Mouse (Mus musculus) forebrain, embryonic 10.5 days (tissue): ENCODE measurements around the gene Pigu. TPM values are rescaled to one million over a fixed set of nuclear protein-coding genes. Genes with fewer than 3 reads are reported as not detected.

Experiments used
- DNase-seq: peaks from one replicate; pipeline ENCODE4 v3.0.0-alpha.2; 2017; ENCODE audit warnings: low spot score; ENCODE audit errors: extremely low spot score
- H3K27ac ChIP-seq: fragments of 300-500 bp; sonication (generic); 2 replicates; pipeline ENCODE4 v1.5.1; 2016; ENCODE audit warnings: mild to moderate bottlenecking
- H3K27me3 ChIP-seq: fragments of 300-500 bp; sonication (generic); 2 replicates; pipeline ENCODE4 v1.6.1; 2016; ENCODE audit warnings: mild to moderate bottlenecking; ENCODE audit not compliant: poor library complexity, severe bottlenecking
- H3K36me3 ChIP-seq: fragments of 300-500 bp; sonication (generic); replicated peaks from 2 replicates; pipeline ENCODE4 v1.6.1; 2016; ENCODE audit warnings: mild to moderate bottlenecking, moderate library complexity
- H3K4me1 ChIP-seq: fragments of 300-500 bp; sonication (generic); 2 replicates; pipeline ENCODE4 v1.6.1; 2016
- H3K4me3 ChIP-seq: fragments of 300-500 bp; sonication (generic); 2 replicates; pipeline ENCODE4 v1.5.1; 2016; ENCODE audit warnings: mild to moderate bottlenecking, moderate library complexity
- H3K9me3 ChIP-seq: fragments of 300-500 bp; sonication (generic); 2 replicates; pipeline ENCODE4 v1.6.1; 2016; ENCODE audit warnings: mild to moderate bottlenecking, moderate library complexity
- WGBS: fragments of 180-500 bp; shearing (Covaris S2); methylation state at CpG from one replicate; pipeline ENCODE4 v1.1.7; 2016; 5-methylcytosine and 5-hydroxymethylcytosine counted together
- polyA plus RNA-seq: library from polyadenylated mRNA; unstranded; fragments of >200 nt; fragmentation: Nextera tagmentation; extraction: Ambion mirVana; gene quantifications from 2 replicates; pipeline ENCODE4 v1.2.1, GENCODE M21; 2016

Gene Pigu
- polyA plus RNA-seq, 1 experiment from 2014 or later: 52.6 TPM

DNA sequence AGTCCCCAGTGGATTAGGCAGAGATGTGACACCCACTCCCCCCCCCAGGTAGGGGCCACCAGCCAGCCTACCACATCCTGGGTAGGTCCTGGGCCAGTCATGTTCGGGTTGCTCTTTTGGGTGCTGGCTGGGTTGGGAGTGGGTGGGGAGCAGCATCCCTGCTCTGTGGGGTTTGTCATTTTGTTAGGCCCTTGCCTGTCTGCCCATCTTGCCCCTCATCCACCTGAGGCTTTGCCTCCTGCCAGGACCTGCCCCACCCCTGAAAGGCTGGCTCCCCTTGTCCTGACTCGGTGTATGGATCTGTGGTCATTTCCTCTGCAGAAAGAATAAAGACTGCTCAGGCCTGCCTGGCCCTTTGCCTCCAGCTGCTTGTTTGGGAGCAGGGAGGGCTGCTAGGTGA, 79.5 kb downstream of the Pigu start:
- DNase-seq: no peak
- Histone ChIP-seq H3K4me1 (peaks cover 22% of the 10 kb centered on the region), H3K9me3 (no peaks in the 10 kb centered on the region), H3K27ac (no peak overlapping the region; the same call in 1 of the 2 replicates), H3K4me3 (peak overlapping the region; percentile 73; the same call in 1 of the 2 replicates), H3K27me3 (peaks cover 9% of the 10 kb centered on the region; the same call in 1 of the 2 replicates), H3K36me3 (peaks cover 31% of the 10 kb centered on the region)
- 98% methylated on average over 2 of the region's 2 CpGs for WGBS

DNA sequence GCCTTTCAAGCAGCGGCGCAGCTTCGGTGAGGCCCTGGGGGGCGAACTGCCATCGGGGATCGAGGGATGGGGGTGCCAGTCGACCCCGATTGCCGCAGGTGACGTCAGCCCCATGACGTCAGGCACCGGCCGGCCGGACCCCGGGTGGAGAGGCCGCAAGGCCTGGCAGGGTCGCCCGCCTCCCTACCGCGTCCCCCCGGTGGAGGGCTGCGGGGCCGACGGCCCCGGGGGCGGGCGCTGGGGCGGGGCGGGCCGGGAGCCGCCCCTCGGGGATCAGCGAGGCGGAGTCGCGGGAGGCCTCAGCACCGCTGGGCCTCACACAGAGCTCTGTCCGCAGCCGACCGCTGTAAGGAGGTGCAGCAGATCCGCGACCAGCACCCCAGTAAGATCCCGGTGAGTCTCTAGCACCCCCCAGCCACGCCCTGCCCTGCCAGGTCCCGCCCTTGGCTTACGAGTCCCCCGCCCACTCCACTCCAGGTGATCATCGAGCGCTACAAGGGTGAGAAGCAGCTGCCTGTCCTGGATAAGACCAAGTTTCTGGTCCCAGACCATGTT, 80.5 kb downstream of the Pigu start:
- DNase-seq: peak; percentile 57
- Histone ChIP-seq H3K4me1 (peaks cover 22% of the 10 kb centered on the region), H3K36me3 (peaks cover 25% of the 10 kb centered on the region), H3K4me3 (peak overlapping the region; percentile 73), H3K27me3 (peaks cover 9% of the 10 kb centered on the region; the same call in 1 of the 2 replicates), H3K27ac (peak overlapping the region; percentile 90), H3K9me3 (no peaks in the 10 kb centered on the region)
- under 1% methylated on average over 49 of the region's 49 CpGs for whole genome bisulfite sequencing

DNA sequence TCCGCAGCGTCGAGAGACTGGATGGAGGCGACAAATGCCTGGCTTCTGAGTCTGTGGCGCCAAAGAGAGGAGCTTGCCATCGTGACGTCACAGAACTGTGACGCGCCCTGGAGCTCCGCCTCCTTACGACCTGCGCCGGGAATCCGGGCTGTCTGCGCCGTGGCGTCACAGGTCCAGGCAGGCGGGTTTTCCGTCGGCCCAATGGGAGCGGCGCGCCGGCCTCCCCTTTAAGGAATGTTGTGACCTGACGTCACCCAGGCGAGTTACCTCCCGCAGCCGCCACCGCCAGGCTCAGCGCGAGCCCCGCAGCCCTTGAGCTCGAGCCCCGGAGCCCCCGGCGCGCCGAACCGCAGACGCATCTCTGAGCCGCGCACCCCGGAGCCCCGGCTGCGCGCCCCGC, 81.0 kb downstream of the Pigu start, which contains the start of gene Map1lc3a:
TSS of gene Map1lc3a (plus strand) at position 103 of the 400 bp plus-strand sequence.
- peak; percentile 93 for DNase-seq
- H3K27me3 ChIP-seq: peaks cover 9% of the 10 kb centered on the region; the same call in 1 of the 2 replicates
- H3K27ac ChIP-seq: peak within 1 kb of the TSS; percentile 90
- H3K4me1 ChIP-seq: peaks cover 22% of the 10 kb centered on the region
- 1% methylated on average over 47 of the region's 47 CpGs for WGBS
- H3K9me3 ChIP-seq: no peaks in the 10 kb centered on the region
- H3K4me3 ChIP-seq: peak within 1 kb of the TSS; percentile 73
- H3K36me3 ChIP-seq: peaks cover 25% of the 10 kb centered on the region

DNA sequence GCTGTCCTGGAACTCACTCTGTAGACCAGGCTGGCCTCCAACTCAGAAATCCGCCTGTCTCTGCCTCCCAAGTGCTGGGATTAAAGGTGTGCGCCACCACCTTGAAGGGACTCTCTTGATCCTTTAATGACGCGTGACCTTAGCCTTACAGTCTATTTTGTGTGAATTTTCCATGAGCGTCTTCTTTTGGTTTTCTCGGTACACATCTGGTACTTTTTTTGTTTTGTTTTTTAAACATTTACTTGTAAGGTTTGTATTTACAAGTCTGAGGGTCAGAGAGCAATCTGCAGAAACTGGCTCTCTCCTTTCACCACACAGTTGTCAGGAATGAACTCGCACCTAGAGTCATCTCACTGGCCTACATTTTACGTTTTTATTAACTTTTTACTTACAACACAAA, 83.6 kb downstream of the Pigu start:
- H3K4me1 ChIP-seq: peaks cover 22% of the 10 kb centered on the region
- H3K36me3 ChIP-seq: peaks cover 11% of the 10 kb centered on the region
- H3K9me3 ChIP-seq: no peaks in the 10 kb centered on the region
- H3K4me3 ChIP-seq: no peak overlapping the region
- DNase-seq: no peak
- H3K27me3 ChIP-seq: peaks cover 9% of the 10 kb centered on the region; the same call in 1 of the 2 replicates
- no peak overlapping the region for H3K27ac ChIP-seq
- 92% methylated on average over 8 of the region's 8 CpGs for WGBS

DNA sequence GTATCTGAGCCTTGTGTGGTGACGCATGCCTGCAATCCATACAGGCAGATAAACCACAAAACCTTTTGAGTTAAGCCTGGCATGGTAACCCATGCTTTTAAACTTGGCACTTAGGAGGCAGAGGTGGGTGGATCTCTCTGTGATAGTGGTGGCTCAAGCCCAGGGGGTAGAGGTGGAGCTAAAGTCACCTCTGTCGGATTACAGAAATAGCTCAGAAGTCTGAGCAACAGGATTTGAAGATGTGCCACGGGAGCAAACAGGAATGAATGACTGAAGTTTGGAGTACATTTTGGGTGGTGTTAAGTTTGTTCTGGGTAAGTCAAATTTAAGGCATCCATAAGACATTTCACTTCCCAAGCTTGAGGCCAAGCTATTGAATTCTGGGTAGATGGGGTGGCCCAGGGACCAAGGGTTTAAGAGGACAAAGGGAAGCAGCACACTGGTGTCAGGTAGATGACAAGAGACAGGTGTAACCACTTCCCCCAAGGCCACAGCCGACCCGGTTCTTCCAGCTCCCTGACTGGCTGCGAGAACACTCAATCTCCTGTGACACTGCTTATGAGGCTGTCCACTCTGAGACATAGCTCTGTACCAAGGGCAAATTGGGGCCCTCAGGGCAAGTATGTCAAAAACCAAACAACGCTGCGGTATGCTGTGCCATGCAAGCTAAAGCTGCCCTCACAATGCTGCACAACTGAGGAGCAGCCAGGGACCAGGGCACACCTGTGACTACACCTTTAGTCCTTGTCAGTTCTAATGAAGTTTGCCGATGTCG, 84.6 kb downstream of the Pigu start:
- Histone ChIP-seq H3K4me3 (no peak overlapping the region), H3K27me3 (peaks cover 2% of the 10 kb centered on the region; the same call in 1 of the 2 replicates), H3K9me3 (no peaks in the 10 kb centered on the region), H3K4me1 (peaks cover 19% of the 10 kb centered on the region), H3K36me3 (peaks cover under 1% of the 10 kb centered on the region; the same call in 1 of the 2 replicates), H3K27ac (no peak overlapping the region)
- 79% methylated on average over 10 of the region's 10 CpGs for WGBS
- no peak for DNase-seq

DNA sequence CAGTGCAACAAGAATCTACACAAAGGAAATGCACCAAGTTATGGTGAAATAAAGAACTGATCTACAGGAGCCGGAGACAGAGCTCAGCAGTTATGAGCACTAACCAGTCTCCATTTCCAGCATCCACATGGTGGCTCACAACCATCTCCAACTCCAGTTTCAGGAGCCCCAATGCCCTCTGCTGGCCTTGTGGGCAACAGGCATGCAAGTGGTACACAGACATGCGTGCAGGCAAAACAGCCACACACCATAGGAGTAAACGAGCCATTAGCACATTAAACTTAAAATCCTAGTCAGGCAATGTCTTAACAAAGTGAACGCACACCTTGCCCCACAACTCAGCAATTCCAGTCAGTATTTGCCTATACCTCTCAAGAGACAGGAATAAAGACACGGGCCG, 85.3 kb downstream of the Pigu start:
- H3K27ac ChIP-seq: no peak overlapping the region
- no peaks in the 10 kb centered on the region for H3K27me3 ChIP-seq
- H3K4me3 ChIP-seq: no peak overlapping the region
- H3K9me3 ChIP-seq: no peaks in the 10 kb centered on the region
- H3K4me1 ChIP-seq: peaks cover 13% of the 10 kb centered on the region
- H3K36me3 ChIP-seq: no peaks in the 10 kb centered on the region
- no peak for DNase-seq
- WGBS: 85% methylated on average over 6 of the region's 6 CpGs

DNA sequence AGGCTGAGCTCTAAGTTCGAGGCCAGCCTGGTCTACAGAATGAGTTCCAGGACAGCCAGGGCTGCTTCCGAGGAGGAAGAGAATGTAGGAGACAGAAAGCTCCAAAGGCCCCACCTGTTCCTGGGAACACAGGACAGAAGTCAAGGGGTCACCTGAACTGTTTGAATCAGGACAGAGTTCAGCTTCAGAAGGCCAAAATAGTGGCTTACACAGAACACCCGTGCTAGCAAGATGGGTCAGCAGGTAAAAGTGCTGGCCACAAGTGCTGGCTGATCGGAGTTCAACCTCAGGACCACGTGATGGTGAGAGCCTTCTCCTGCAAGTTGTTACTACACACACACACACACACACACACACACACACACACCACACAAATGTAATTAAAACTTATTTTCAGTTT, 90.3 kb downstream of the Pigu start:
- 84% methylated on average over 5 of the region's 5 CpGs for WGBS
- no peak overlapping the region for H3K27ac ChIP-seq

DNA sequence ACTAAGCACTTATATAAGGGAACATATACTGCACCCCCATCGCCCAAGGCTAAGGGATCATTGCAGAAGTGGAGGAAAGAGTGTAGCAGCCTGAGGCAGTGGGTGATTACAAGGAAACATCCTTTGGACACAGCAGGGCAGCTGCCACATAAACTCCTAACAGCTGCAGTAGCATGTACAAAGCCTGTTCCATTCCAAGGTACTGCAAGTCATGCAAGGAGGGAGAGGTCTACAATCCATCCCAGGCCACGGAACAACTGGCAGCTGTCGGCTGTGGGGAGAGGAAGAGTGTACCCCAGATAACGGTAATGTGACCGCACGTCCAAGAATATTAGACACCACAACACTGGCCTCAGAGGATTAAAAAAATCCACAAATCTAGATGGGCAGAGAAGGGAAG, 91.7 kb downstream of the Pigu start:
- no peaks in the 10 kb centered on the region for H3K36me3 ChIP-seq
- no peaks in the 10 kb centered on the region for H3K4me1 ChIP-seq
- H3K27me3 ChIP-seq: no peaks in the 10 kb centered on the region
- H3K4me3 ChIP-seq: no peak overlapping the region
- WGBS: 93% methylated on average over 6 of the region's 6 CpGs
- no peaks in the 10 kb centered on the region for H3K9me3 ChIP-seq
- DNase-seq: no peak
- no peak overlapping the region for H3K27ac ChIP-seq

More for the DNA sequence above, 90.3 kb downstream of the Pigu start:
- no peaks in the 10 kb centered on the region for H3K4me1 ChIP-seq
- no peaks in the 10 kb centered on the region for H3K9me3 ChIP-seq
- no peak for DNase-seq
- H3K4me3 ChIP-seq: no peak overlapping the region
- H3K36me3 ChIP-seq: no peaks in the 10 kb centered on the region
- H3K27me3 ChIP-seq: no peaks in the 10 kb centered on the region

DNA sequence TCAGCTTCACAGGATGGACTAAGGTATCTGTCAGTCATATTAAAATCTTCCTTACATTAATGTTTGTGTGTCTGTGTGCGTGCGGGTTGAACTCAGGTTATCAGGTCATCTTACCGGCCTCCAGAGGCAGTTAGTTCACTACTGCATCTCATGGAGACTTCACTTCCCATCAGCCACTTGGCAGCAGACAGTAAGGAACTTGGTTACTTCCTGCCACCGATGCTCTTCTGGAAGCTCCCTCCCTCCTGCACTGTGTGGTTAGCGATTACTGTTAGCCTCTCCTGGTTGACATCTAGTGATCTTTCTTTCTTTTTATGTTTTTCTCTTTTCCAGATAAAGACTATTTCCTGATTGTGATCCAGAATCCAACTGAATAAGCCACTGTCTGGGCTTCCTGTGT, 107.6 kb downstream of the Pigu start:
- H3K4me1 ChIP-seq: no peaks in the 10 kb centered on the region
- no peaks in the 10 kb centered on the region for H3K27me3 ChIP-seq
- DNase-seq: no peak
- WGBS: 95% methylated on average over 5 of the region's 5 CpGs
- no peaks in the 10 kb centered on the region for H3K9me3 ChIP-seq
- H3K4me3 ChIP-seq: no peak overlapping the region
- H3K36me3 ChIP-seq: peaks cover 74% of the 10 kb centered on the region
- H3K27ac ChIP-seq: no peak overlapping the region

DNA sequence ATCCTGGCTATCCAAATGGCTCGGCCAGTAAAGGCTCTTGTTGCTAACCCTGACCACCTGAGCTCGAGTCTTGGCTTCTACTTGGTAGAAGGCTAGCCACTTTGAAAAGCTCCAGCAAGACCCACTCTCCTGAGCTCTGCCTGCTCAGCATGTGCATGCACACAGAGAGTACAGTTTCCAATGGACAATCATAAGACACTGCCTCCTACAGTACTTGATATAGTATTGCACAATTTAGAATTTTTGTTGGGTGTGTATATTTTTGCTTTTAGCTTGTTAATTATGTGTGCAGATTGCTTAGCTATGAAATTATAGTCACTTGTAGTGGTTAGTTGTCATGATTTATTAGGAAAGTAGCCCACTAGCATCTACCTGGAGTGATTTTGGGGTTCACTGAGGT, 108.5 kb downstream of the Pigu start:
- H3K4me3 ChIP-seq: no peak overlapping the region
- DNase-seq: no peak
- H3K27me3 ChIP-seq: no peaks in the 10 kb centered on the region
- no peaks in the 10 kb centered on the region for H3K9me3 ChIP-seq
- 90% methylated on average over 2 of the region's 2 CpGs for WGBS
- H3K4me1 ChIP-seq: no peaks in the 10 kb centered on the region
- no peak overlapping the region for H3K27ac ChIP-seq
- peaks cover 83% of the 10 kb centered on the region for H3K36me3 ChIP-seq

DNA sequence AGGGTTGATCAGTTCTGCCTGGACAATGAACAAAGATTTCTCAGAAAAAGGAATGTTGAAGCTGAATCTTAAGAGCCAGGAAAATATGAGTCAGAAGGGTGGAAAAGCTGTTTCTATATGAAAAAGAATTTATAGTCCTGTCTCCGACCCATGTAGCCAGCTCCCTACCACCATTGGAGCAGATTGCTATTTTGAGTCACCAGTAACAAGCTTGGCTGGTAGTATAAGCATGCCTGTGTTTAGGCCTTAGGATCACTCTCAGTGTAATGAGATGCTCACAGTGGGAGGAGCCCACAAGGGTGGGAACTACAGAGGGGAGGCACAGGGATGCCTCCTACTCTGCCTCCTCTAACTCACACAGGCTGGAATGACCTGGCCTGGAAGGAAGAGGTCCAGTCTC, 109.0 kb downstream of the Pigu start:
- Histone ChIP-seq H3K4me1 (no peaks in the 10 kb centered on the region), H3K27ac (no peak overlapping the region), H3K9me3 (no peaks in the 10 kb centered on the region), H3K36me3 (peaks cover 88% of the 10 kb centered on the region), H3K27me3 (no peaks in the 10 kb centered on the region), H3K4me3 (no peak overlapping the region)
- 91% methylated on average over 1 of the region's 1 CpGs for WGBS
- DNase-seq: no peak

DNA sequence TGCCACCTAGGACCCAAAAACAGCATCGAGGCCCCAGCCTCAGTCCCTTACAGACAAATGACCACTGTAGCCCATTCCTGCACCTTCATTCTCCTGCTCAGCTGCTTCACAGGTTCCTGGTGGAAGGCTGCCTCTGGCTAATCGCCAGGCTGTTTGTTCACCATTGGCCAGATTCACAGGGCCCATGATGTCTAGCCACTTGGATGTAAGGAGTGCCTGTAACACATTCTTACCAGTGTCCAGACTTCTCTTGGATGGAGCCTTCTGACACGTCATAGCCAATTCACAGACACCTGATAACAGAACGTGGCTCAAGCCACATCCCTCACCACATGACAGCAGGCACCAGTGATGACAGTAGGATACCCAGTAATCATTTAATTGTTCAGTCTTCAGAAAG, 111.0 kb downstream of the Pigu start:
- no peaks in the 10 kb centered on the region for H3K4me1 ChIP-seq
- H3K4me3 ChIP-seq: no peak overlapping the region
- peaks cover 98% of the 10 kb centered on the region for H3K36me3 ChIP-seq
- DNase-seq: no peak
- H3K9me3 ChIP-seq: no peaks in the 10 kb centered on the region
- WGBS: 91% methylated on average over 4 of the region's 4 CpGs
- H3K27ac ChIP-seq: no peak overlapping the region
- no peaks in the 10 kb centered on the region for H3K27me3 ChIP-seq

DNA sequence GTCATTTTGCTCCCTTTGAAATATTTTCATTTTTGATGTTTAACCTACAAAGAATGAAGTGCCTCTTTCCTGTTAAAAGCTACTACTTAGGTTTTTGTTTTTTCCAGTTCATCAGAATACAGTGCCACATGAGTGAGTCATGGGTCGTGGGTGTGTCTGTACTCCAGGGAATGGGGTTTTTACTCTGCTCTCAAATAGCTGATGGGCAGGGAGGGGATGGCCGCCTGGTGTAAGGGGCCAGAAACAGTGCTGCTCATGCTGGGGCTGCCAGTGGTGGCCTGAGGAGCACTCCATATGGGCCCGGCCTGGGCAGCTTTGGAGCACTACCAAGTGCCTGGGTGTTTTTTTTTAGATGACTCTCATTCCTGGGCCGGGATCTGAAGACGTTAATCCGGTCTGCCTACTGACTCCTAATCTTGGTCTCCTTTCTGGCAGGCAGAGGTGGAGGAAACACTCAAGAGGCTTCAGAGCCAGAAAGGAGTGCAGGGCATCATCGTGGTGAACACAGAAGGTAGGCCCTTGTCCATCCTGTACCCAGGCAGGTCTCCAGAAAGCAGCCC, 114.9 kb downstream of the Pigu start:
- no peak for DNase-seq
- peaks cover 71% of the 10 kb centered on the region for H3K36me3 ChIP-seq
- no peak overlapping the region for H3K27ac ChIP-seq
- H3K4me1 ChIP-seq: peaks cover 16% of the 10 kb centered on the region
- no peak overlapping the region for H3K4me3 ChIP-seq
- H3K9me3 ChIP-seq: no peaks in the 10 kb centered on the region
- WGBS: 94% methylated on average over 7 of the region's 7 CpGs
- no peaks in the 10 kb centered on the region for H3K27me3 ChIP-seq
